Mouse (Mus musculus): ENCODE measurements at regions not wholly inside any gene's neighbourhood (a gene's known extent, or its start where the extent isn't known, plus 50 kb on each side); places are given as distances from the start of the nearest gene placed in this dataset.

DNA sequence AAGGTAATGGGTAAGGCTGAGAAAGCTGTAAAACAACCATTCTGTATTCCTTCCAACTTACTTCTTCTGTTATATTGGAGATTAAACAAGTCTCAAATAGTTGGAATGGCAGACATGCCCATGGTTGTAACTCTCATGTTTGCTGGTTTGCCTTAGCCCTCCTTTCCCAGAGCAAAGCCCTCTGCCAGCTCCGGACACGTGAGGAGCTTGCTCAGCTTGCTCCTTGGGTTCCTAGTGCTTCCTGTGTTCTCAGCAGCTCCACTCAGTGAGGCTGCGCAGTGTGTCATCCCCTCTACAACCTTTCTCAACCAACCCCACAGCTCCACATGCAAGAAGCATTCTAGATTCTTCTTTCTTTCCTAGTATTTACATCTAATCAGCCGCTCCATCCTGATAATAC, 193.3 kb upstream of the Tmem45b start:
- no peaks in the 10 kb centered on the region for H3K4me1 ChIP-seq (ENCODE audit: control insufficient read depth, insufficient read depth, low read length)
- H3K9ac ChIP-seq (ENCODE audit: low read length), result no peak overlapping the region
- no peak overlapping the region for H3K4me3 ChIP-seq (ENCODE audit: low read depth, low read length)
- no peak overlapping the region for H3K4me2 ChIP-seq
- no peak overlapping the region for H3K27ac ChIP-seq (ENCODE audit: low read depth, low read length)
- ATAC-seq (ENCODE audit: low FRiP score) (no peak), DNase-seq (ENCODE audit: low spot score, missing footprints) (no peak)
- H3K9me3 ChIP-seq (ENCODE audit: control insufficient read depth, low read length), result no peaks in the 10 kb centered on the region
- WGBS, result 93% methylated on average over 4 of the region's 4 CpGs
- H3K36me3 ChIP-seq (ENCODE audit: control insufficient read depth, insufficient read depth, low read length), result no peaks in the 10 kb centered on the region
- no peaks in the 10 kb centered on the region for H3K27me3 ChIP-seq (ENCODE audit: control insufficient read depth, insufficient read depth, low read length)

DNA sequence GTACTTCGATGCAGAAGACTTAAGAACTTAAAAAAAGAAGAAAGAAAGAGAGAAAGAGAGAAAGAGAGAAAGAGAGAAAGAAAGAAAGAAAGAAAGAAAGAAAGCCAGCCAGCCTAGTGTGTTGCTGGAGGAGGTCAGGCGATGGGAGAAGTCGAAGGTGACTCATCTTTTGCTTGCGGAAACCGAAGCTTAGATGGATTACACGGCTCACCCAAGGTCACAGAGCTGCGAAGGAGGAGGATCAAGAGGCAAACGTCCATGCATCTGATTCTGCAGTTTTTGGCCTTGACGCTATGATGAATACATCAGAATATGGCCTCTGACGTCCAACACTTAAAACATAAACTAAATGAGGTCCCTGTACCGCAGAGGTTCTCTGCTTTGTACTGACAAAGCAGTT, 192.4 kb upstream of the Tmem45b start:
- H3K9ac ChIP-seq (ENCODE audit: low read length), result no peak overlapping the region
- no peaks in the 10 kb centered on the region for H3K36me3 ChIP-seq (ENCODE audit: control insufficient read depth, insufficient read depth, low read length)
- no peaks in the 10 kb centered on the region for H3K27me3 ChIP-seq (ENCODE audit: control insufficient read depth, insufficient read depth, low read length)
- H3K4me3 ChIP-seq (ENCODE audit: low read depth, low read length), result no peak overlapping the region
- no peak for ATAC-seq (ENCODE audit: low FRiP score)
- DNase-seq (ENCODE audit: low spot score, missing footprints), result no peak
- WGBS, result 85% methylated on average over 11 of the region's 11 CpGs
- H3K4me1 ChIP-seq (ENCODE audit: control insufficient read depth, insufficient read depth, low read length), result no peaks in the 10 kb centered on the region
- H3K27ac ChIP-seq (ENCODE audit: low read depth, low read length), result no peak overlapping the region
- H3K9me3 ChIP-seq (ENCODE audit: control insufficient read depth, low read length), result no peaks in the 10 kb centered on the region
- H3K4me2 ChIP-seq, result no peak overlapping the region

GRCm38 (mm10) chr9:31654747-31655146, 190.5 kb upstream of the Tmem45b start:
- no peaks in the 10 kb centered on the region for H3K4me1 ChIP-seq (ENCODE audit: control insufficient read depth, insufficient read depth, low read length)
- no peak overlapping the region for H3K4me2 ChIP-seq
- ATAC-seq (ENCODE audit: low FRiP score) (no peak), DNase-seq (ENCODE audit: low spot score, missing footprints) (no peak)
- no peak overlapping the region for H3K4me3 ChIP-seq (ENCODE audit: low read depth, low read length)
- H3K27me3 ChIP-seq (ENCODE audit: control insufficient read depth, insufficient read depth, low read length), result no peaks in the 10 kb centered on the region
- 80% methylated on average over 6 of the region's 6 CpGs for WGBS
- H3K9me3 ChIP-seq (ENCODE audit: control insufficient read depth, low read length), result no peaks in the 10 kb centered on the region
- no peaks in the 10 kb centered on the region for H3K36me3 ChIP-seq (ENCODE audit: control insufficient read depth, insufficient read depth, low read length)
- H3K27ac ChIP-seq (ENCODE audit: low read depth, low read length), result no peak overlapping the region
- no peak overlapping the region for H3K9ac ChIP-seq (ENCODE audit: low read length)

GRCm38 (mm10) chr9:31654213-31654612, 190.0 kb upstream of the Tmem45b start:
- Histone ChIP-seq H3K9ac (ENCODE audit: low read length) (no peak overlapping the region), H3K4me2 (no peak overlapping the region), H3K27ac (ENCODE audit: low read depth, low read length) (no peak overlapping the region), H3K27me3 (ENCODE audit: control insufficient read depth, insufficient read depth, low read length) (no peaks in the 10 kb centered on the region), H3K4me1 (ENCODE audit: control insufficient read depth, insufficient read depth, low read length) (no peaks in the 10 kb centered on the region), H3K9me3 (ENCODE audit: control insufficient read depth, low read length) (no peaks in the 10 kb centered on the region), H3K36me3 (ENCODE audit: control insufficient read depth, insufficient read depth, low read length) (no peaks in the 10 kb centered on the region), H3K4me3 (ENCODE audit: low read depth, low read length) (no peak overlapping the region)
- ATAC-seq (ENCODE audit: low FRiP score) (no peak), DNase-seq (ENCODE audit: low spot score, missing footprints) (no peak)
- 93% methylated on average over 7 of the region's 7 CpGs for WGBS

DNA sequence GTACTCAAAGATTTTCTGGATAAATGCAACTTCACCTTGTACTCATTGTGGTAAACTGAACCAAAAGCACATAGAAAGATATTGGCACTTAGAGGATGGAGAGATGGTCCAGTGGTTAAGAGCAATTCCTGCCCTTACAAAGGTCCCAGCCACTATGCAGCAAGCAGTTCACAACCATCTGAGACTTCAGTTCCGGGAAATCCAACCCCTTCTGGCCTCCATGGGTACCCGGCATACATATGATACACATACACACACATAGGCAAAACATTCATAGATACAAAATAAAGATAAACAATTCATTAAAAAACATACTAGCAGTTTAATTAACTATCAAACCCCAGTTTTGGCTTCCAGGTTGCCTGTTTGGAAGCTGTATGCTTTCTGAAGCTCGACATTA, 189.5 kb upstream of the Tmem45b start:
- WGBS, result 91% methylated on average over 3 of the region's 3 CpGs
- no peak for DNase-seq (ENCODE audit: low spot score, missing footprints)

GRCm38 (mm10) chr9:31650362-31651130, 186.3 kb upstream of the Tmem45b start:
- Histone ChIP-seq H3K4me3 (ENCODE audit: low read depth, low read length) (no peak overlapping the region), H3K4me1 (ENCODE audit: control insufficient read depth, insufficient read depth, low read length) (no peaks in the 10 kb centered on the region), H3K9me3 (ENCODE audit: control insufficient read depth, low read length) (no peaks in the 10 kb centered on the region), H3K27ac (ENCODE audit: low read depth, low read length) (no peak overlapping the region), H3K36me3 (ENCODE audit: control insufficient read depth, insufficient read depth, low read length) (no peaks in the 10 kb centered on the region), H3K9ac (ENCODE audit: low read length) (no peak overlapping the region), H3K27me3 (ENCODE audit: control insufficient read depth, insufficient read depth, low read length) (no peaks in the 10 kb centered on the region), H3K4me2 (no peak overlapping the region)
- WGBS, result 92% methylated on average over 10 of the region's 10 CpGs
- DNase-seq (ENCODE audit: low spot score, missing footprints) (no peak), ATAC-seq (ENCODE audit: low FRiP score) (no peak)

More for the DNA sequence above, 189.5 kb upstream of the Tmem45b start:
- H3K4me2 ChIP-seq, result no peak overlapping the region
- no peaks in the 10 kb centered on the region for H3K9me3 ChIP-seq (ENCODE audit: control insufficient read depth, low read length)
- no peak overlapping the region for H3K9ac ChIP-seq (ENCODE audit: low read length)
- H3K4me3 ChIP-seq (ENCODE audit: low read depth, low read length), result no peak overlapping the region
- no peaks in the 10 kb centered on the region for H3K4me1 ChIP-seq (ENCODE audit: control insufficient read depth, insufficient read depth, low read length)
- ATAC-seq (ENCODE audit: low FRiP score), result no peak
- no peak overlapping the region for H3K27ac ChIP-seq (ENCODE audit: low read depth, low read length)
- no peaks in the 10 kb centered on the region for H3K36me3 ChIP-seq (ENCODE audit: control insufficient read depth, insufficient read depth, low read length)
- no peaks in the 10 kb centered on the region for H3K27me3 ChIP-seq (ENCODE audit: control insufficient read depth, insufficient read depth, low read length)

DNA sequence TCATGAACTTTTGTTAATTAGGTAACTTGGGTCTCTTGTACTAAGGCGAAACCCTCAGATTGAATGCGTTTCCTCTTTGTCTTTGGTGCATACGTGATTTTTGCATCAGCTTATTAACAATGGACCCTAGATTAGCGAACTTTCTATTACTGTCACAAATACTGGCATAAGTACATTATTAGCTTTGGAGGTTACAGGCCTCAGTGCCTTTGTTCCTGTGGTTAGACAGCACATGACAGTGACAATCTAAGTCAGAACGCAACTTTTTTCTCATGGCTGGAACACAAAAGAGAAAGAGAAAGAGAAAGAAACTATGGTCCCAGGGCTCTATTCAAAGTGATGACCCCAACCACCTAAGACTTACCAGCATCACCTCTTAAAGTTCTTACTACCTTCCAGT, 184.8 kb upstream of the Tmem45b start:
- Histone ChIP-seq H3K27ac (ENCODE audit: low read depth, low read length) (no peak overlapping the region), H3K4me3 (ENCODE audit: low read depth, low read length) (no peak overlapping the region), H3K4me2 (no peak overlapping the region), H3K36me3 (ENCODE audit: control insufficient read depth, insufficient read depth, low read length) (no peaks in the 10 kb centered on the region), H3K27me3 (ENCODE audit: control insufficient read depth, insufficient read depth, low read length) (no peaks in the 10 kb centered on the region), H3K4me1 (ENCODE audit: control insufficient read depth, insufficient read depth, low read length) (no peaks in the 10 kb centered on the region), H3K9ac (ENCODE audit: low read length) (no peak overlapping the region), H3K9me3 (ENCODE audit: control insufficient read depth, low read length) (no peaks in the 10 kb centered on the region)
- 90% methylated on average over 5 of the region's 5 CpGs for WGBS
- no peak for DNase-seq (ENCODE audit: low spot score, missing footprints)
- ATAC-seq (ENCODE audit: low FRiP score), result no peak

GRCm38 (mm10) chr9:31648551-31648950, 184.3 kb upstream of the Tmem45b start:
- no peak overlapping the region for H3K9ac ChIP-seq (ENCODE audit: low read length)
- no peak overlapping the region for H3K27ac ChIP-seq (ENCODE audit: low read depth, low read length)
- H3K27me3 ChIP-seq (ENCODE audit: control insufficient read depth, insufficient read depth, low read length), result no peaks in the 10 kb centered on the region
- no peaks in the 10 kb centered on the region for H3K9me3 ChIP-seq (ENCODE audit: control insufficient read depth, low read length)
- no peak overlapping the region for H3K4me2 ChIP-seq
- no peak for DNase-seq (ENCODE audit: low spot score, missing footprints)
- no peaks in the 10 kb centered on the region for H3K4me1 ChIP-seq (ENCODE audit: control insufficient read depth, insufficient read depth, low read length)
- 82% methylated on average over 9 of the region's 9 CpGs for WGBS
- no peak overlapping the region for H3K4me3 ChIP-seq (ENCODE audit: low read depth, low read length)
- no peak for ATAC-seq (ENCODE audit: low FRiP score)
- no peaks in the 10 kb centered on the region for H3K36me3 ChIP-seq (ENCODE audit: control insufficient read depth, insufficient read depth, low read length)

DNA sequence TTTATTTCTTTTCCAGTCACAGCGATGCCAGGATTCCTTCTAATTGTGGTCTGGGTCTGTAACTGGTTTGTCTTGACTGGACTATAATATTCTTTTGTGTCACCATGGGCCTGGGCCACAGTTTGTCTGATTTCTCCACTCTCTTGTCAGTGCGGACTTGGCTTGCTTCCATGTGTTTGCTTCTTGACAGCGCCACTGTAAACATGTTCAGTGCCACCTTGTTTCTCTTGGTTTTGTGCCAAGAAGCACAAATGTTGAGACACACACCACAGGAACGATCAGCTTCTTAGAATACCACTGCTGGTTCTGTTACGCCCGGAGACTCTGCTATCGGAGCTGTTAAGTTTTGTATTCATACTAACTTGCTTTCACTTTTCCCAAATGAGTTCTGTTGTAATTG, 180.9 kb upstream of the Tmem45b start:
- WGBS, result 92% methylated on average over 7 of the region's 7 CpGs

More for the DNA sequence above, 180.9 kb upstream of the Tmem45b start:
- Histone ChIP-seq H3K9ac (ENCODE audit: low read length) (no peak overlapping the region), H3K4me1 (ENCODE audit: control insufficient read depth, insufficient read depth, low read length) (no peaks in the 10 kb centered on the region), H3K27ac (ENCODE audit: low read depth, low read length) (no peak overlapping the region), H3K9me3 (ENCODE audit: control insufficient read depth, low read length) (no peaks in the 10 kb centered on the region), H3K4me3 (ENCODE audit: low read depth, low read length) (no peak overlapping the region), H3K27me3 (ENCODE audit: control insufficient read depth, insufficient read depth, low read length) (no peaks in the 10 kb centered on the region), H3K36me3 (ENCODE audit: control insufficient read depth, insufficient read depth, low read length) (no peaks in the 10 kb centered on the region), H3K4me2 (no peak overlapping the region)
- ATAC-seq (ENCODE audit: low FRiP score) (no peak), DNase-seq (ENCODE audit: low spot score, missing footprints) (no peak)

Data from midbrain, embryonic 11.5 days (tissue).